Mouse (Mus musculus) midbrain, embryonic 10.5 days (tissue): ENCODE results near the gene Tmem97. TPM values are rescaled to one million over a fixed set of nuclear protein-coding genes. Genes with fewer than 3 reads are reported as not detected.
A peak's percentile ranks its signal among the peaks of the same experiment; 100 is the strongest.
"Not testable (repeated sequence)": the region's sequence is repeated elsewhere in the genome, so short reads cannot be mapped to it uniquely, and the experiment has no call there.

Experiments used
- DNase-seq: peaks from one replicate; pipeline ENCODE4 v3.0.0-alpha.2; 2017; ENCODE audit warnings: low spot score
- H3K27ac ChIP-seq: fragments of 300-500 bp; sonication (generic); replicated peaks from 2 replicates; pipeline ENCODE4 v1.5.1; 2016; ENCODE audit warnings: mild to moderate bottlenecking
- H3K27me3 ChIP-seq: fragments of 300-500 bp; sonication (generic); 2 replicates; pipeline ENCODE4 v1.6.1; 2016; ENCODE audit warnings: low read depth, mild to moderate bottlenecking; ENCODE audit not compliant: poor library complexity, severe bottlenecking
- H3K36me3 ChIP-seq: fragments of 300-500 bp; sonication (generic); 2 replicates; pipeline ENCODE4 v1.6.1; 2016; ENCODE audit warnings: mild to moderate bottlenecking, moderate library complexity
- H3K4me1 ChIP-seq: fragments of 300-500 bp; sonication (generic); 2 replicates; pipeline ENCODE4 v1.6.1; 2016
- H3K4me3 ChIP-seq: fragments of 300-500 bp; sonication (generic); 2 replicates; pipeline ENCODE4 v1.5.1; 2016; ENCODE audit warnings: mild to moderate bottlenecking, moderate library complexity
- H3K9me3 ChIP-seq: fragments of 300-500 bp; sonication (generic); replicated peaks from 2 replicates; pipeline ENCODE4 v1.6.1; 2016; ENCODE audit warnings: mild to moderate bottlenecking
- WGBS: fragments of 180-500 bp; shearing (Covaris S2); methylation state at CpG from one replicate; pipeline ENCODE4 v1.1.7; 2016; 5-methylcytosine and 5-hydroxymethylcytosine counted together
- polyA plus RNA-seq: library from polyadenylated mRNA; unstranded; fragments of >200 nt; fragmentation: Nextera tagmentation; extraction: Ambion mirVana; gene quantifications from 2 replicates; pipeline ENCODE4 v1.2.1, GENCODE M21; 2016

Gene Tmem97
- 91.6 and 110 TPM in 2 replicates for polyA plus RNA-seq

GRCm38 (mm10) chr11:78550168-78551058 lies at the start of gene Tmem97:
Tmem97 (minus strand) TSS chr11:78550777.
- Histone ChIP-seq H3K27ac (peak within 1 kb of the TSS; percentile 92), H3K9me3 (peaks cover 6% of the 10 kb centered on the region; the same call in 1 of the 2 replicates), H3K36me3 (peaks cover 11% of the 10 kb centered on the region), H3K4me1 (peaks cover 34% of the 10 kb centered on the region), H3K4me3 (peak within 1 kb of the TSS; percentile 67), H3K27me3 (no peaks in the 10 kb centered on the region)
- under 1% methylated on average over 60 of the region's 60 CpGs for WGBS
- peak; percentile 96 for DNase-seq

- H3K4me1 ChIP-seq, result peaks cover 7% of the 10 kb centered on the region
- 87% methylated on average over 4 of the region's 4 CpGs for WGBS
- no peak overlapping the region for H3K4me3 ChIP-seq
These were observed 49.5 kb upstream of the Tmem97 start for GRCm38 (mm10) chr11:78600051-78600450.

GRCm38 (mm10) chr11:78598763-78599415 lies 48.3 kb upstream of the Tmem97 start:
- no peak for DNase-seq
- Histone ChIP-seq H3K27me3 (no peaks in the 10 kb centered on the region), H3K9me3 (no peaks in the 10 kb centered on the region), H3K4me1 (peaks cover 7% of the 10 kb centered on the region), H3K27ac (no peak overlapping the region), H3K4me3 (no peak overlapping the region), H3K36me3 (peaks cover 28% of the 10 kb centered on the region)
- 81% methylated on average over 3 of the region's 3 CpGs for WGBS

More at GRCm38 (mm10) chr11:78600051-78600450, 49.5 kb upstream of the Tmem97 start:
- no peaks in the 10 kb centered on the region for H3K27me3 ChIP-seq
- DNase-seq, result no peak
- no peak overlapping the region for H3K27ac ChIP-seq
- H3K36me3 ChIP-seq, result peaks cover 26% of the 10 kb centered on the region
- no peaks in the 10 kb centered on the region for H3K9me3 ChIP-seq

DNA sequence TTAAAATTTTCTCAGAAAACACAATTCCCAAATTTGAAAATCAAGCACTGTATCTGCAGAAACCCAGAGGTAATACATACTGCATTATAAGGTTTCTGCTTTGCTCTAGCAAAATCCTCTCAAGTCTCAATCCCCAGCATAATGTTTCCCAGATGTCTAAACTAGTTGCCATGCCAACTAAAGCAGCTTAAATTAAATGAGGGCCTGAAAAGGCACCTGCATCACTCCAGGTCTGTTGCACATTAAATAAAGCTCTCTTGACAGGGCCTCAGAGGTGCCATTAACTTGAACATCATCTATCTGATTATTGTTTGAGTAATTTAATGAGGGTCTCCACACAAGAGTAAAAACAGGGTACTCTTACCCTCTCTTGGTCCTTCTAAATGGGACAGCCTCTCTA lies 46.2 kb upstream of the Tmem97 start:
- DNase-seq, result no peak
- H3K27me3 ChIP-seq, result no peaks in the 10 kb centered on the region
- peaks cover 18% of the 10 kb centered on the region for H3K36me3 ChIP-seq
- H3K4me3 ChIP-seq, result no peak overlapping the region
- H3K27ac ChIP-seq, result no peak overlapping the region
- no peaks in the 10 kb centered on the region for H3K9me3 ChIP-seq
- peaks cover 7% of the 10 kb centered on the region for H3K4me1 ChIP-seq

- Histone ChIP-seq H3K9me3 (no peaks in the 10 kb centered on the region), H3K4me1 (peaks cover 7% of the 10 kb centered on the region), H3K27me3 (no peaks in the 10 kb centered on the region), H3K36me3 (peaks cover 18% of the 10 kb centered on the region), H3K4me3 (no peak overlapping the region), H3K27ac (no peak overlapping the region)
- no peak for DNase-seq
- WGBS, result 92% methylated on average over 2 of the region's 2 CpGs
These were observed 45.2 kb upstream of the Tmem97 start for GRCm38 (mm10) chr11:78595773-78596172.

GRCm38 (mm10) chr11:78594271-78594964 lies 43.8 kb upstream of the Tmem97 start:
- 93% methylated on average over 6 of the region's 6 CpGs for WGBS

DNA sequence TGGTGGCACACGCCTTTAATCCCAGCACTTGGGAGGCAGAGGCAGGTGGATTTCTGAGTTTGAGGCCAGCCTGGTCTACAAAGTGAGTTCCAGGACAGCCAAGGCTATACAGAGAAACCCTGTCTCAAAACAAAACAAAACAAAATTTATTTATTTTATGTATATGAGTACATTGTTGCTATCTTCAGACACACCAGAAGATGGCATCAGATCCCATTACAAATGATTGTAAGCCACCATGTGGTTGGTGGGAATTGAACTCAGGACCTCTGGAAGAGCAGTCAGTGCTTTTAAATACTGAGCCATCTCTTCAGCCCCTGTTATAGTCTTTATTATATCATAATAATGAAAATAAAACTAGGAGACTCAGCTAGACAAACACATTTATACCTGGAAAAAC lies 37.1 kb upstream of the Tmem97 start:
- not testable (repeated sequence) for H3K27ac ChIP-seq, DNase-seq, H3K4me1 ChIP-seq, H3K27me3 ChIP-seq, H3K9me3 ChIP-seq, H3K4me3 ChIP-seq
- WGBS, result 93% methylated on average over 1 of the region's 1 CpGs
- H3K36me3 ChIP-seq, result peaks cover 44% of the 10 kb centered on the region

More at GRCm38 (mm10) chr11:78594271-78594964, 43.8 kb upstream of the Tmem97 start:
- H3K36me3 ChIP-seq, result peaks cover 14% of the 10 kb centered on the region; the same call in 1 of the 2 replicates
- peaks cover 7% of the 10 kb centered on the region for H3K4me1 ChIP-seq
- DNase-seq, result no peak
- no peak overlapping the region for H3K27ac ChIP-seq
- no peak overlapping the region for H3K4me3 ChIP-seq
- H3K27me3 ChIP-seq, result no peaks in the 10 kb centered on the region
- no peaks in the 10 kb centered on the region for H3K9me3 ChIP-seq

DNA sequence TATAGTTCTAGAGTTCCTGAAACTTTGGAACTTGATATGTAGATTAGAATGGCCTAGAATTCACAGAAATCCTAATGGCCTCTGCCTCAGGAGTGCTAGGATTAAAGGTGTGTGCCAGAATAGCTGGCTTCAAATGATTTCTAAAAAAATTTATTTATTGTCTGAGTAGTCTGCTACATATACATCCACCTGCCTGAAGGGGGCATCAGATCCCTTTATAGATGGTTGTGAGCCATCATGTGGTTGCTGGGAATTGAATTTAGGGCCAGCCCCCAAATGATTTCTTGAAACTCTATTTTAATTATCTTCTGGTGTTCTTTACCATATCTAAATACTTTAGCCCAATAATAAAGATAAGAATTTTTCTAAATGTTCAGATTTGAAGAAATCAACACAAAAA lies 35.5 kb upstream of the Tmem97 start:
- peaks cover 60% of the 10 kb centered on the region for H3K36me3 ChIP-seq
- no peak for DNase-seq

DNA sequence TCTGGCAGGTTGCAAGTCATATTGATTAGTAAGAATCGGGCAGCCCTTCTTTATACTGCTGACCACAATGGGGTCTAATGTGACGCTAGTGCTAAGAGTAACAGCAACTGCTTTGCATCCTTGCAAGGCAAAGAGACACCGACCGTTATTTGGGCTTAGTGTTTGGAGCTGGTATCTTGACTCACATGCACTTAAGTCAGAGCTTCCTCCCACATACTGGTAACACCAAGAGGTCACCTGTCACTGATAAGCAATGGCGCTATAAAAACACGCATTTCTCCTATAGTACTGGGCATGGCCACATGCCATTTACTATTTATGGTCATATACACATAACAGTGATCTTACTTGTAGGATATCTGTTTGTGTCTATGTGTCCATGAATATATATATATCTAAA lies 32.3 kb upstream of the Tmem97 start:
- H3K27ac ChIP-seq, result no peak overlapping the region
- WGBS, result 95% methylated on average over 6 of the region's 6 CpGs
- no peaks in the 10 kb centered on the region for H3K4me1 ChIP-seq
- no peak for DNase-seq
- no peaks in the 10 kb centered on the region for H3K27me3 ChIP-seq
- H3K9me3 ChIP-seq, result no peaks in the 10 kb centered on the region
- peaks cover 70% of the 10 kb centered on the region for H3K36me3 ChIP-seq
- no peak overlapping the region for H3K4me3 ChIP-seq

More for the DNA sequence above, 35.5 kb upstream of the Tmem97 start:
- no peaks in the 10 kb centered on the region for H3K27me3 ChIP-seq
- no peaks in the 10 kb centered on the region for H3K4me1 ChIP-seq
- no peaks in the 10 kb centered on the region for H3K9me3 ChIP-seq
- no peak overlapping the region for H3K4me3 ChIP-seq
- H3K27ac ChIP-seq, result no peak overlapping the region

DNA sequence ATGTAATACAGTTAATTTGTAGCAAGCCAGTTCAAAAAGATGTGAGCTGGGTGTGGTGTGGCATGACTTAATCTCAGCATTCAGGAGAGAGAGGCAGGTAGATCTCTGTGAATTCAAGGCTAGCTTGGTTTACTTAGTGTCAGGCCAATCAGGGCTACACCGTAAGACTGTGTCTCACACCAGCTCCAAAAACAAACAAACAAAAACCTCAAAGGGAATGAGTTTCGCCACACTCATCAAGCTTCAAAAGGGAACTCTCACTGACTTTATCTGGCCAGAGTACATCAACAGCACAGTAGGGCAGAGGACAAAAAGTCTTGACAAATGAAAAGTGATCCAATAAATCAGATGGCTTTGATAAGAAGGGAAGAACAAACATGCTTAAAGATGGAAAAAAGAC lies 24.4 kb upstream of the Tmem97 start:
- H3K4me3 ChIP-seq, result no peak overlapping the region
- H3K9me3 ChIP-seq, result no peaks in the 10 kb centered on the region
- WGBS, result 72% methylated on average over 2 of the region's 2 CpGs
- DNase-seq, result no peak
- H3K36me3 ChIP-seq, result peaks cover 82% of the 10 kb centered on the region
- H3K27me3 ChIP-seq, result no peaks in the 10 kb centered on the region
- no peak overlapping the region for H3K27ac ChIP-seq
- H3K4me1 ChIP-seq, result no peaks in the 10 kb centered on the region

DNA sequence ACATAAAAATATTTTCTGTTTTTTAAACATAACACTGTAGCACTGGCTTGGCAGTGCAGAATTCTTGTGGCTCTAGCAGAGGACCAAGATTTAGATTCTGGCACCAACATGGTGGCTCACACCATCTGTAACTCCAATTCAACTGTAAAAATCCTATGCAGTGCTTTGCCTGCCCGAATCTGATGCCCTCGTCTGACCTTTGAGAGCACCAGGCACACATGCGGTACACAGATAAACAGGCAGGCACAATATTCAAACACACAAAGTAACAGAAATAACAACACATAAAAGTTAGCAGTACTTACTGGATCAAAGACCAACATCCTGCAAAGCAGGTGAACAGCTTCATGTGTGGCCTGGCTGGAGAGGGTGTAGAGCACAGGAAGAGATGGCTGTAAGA lies 24.0 kb upstream of the Tmem97 start:
- 91% methylated on average over 3 of the region's 3 CpGs for WGBS
- peaks cover 82% of the 10 kb centered on the region for H3K36me3 ChIP-seq

GRCm38 (mm10) chr11:78574031-78574430 lies 23.5 kb upstream of the Tmem97 start:
- not testable (repeated sequence) for H3K4me3 ChIP-seq, DNase-seq, H3K4me1 ChIP-seq, H3K27me3 ChIP-seq, H3K27ac ChIP-seq, H3K9me3 ChIP-seq
- peaks cover 83% of the 10 kb centered on the region for H3K36me3 ChIP-seq
- 89% methylated on average over 4 of the region's 4 CpGs for WGBS

More for the DNA sequence above, 24.0 kb upstream of the Tmem97 start:
- no peaks in the 10 kb centered on the region for H3K27me3 ChIP-seq
- no peak overlapping the region for H3K4me3 ChIP-seq
- DNase-seq, result no peak
- no peak overlapping the region for H3K27ac ChIP-seq
- no peaks in the 10 kb centered on the region for H3K9me3 ChIP-seq
- H3K4me1 ChIP-seq, result no peaks in the 10 kb centered on the region
